Mouse (Mus musculus) midbrain, embryonic 11.5 days (tissue): Measurements from ENCODE around the gene Gm45713. TPM values are rescaled to one million over a fixed set of nuclear protein-coding genes. Genes with fewer than 3 reads are reported as not detected.
A peak's percentile ranks its signal among the peaks of the same experiment; 100 is the strongest.
"Not testable (repeated sequence)": the region's sequence is repeated elsewhere in the genome, so short reads cannot be mapped to it uniquely, and the experiment has no call there.

Experiments
- ATAC-seq: fragments of 200-750 bp; cut with Nextera tagmentation; 2 replicates; pipeline ENCODE4 v1.8.0; 2017; ENCODE audit warnings: moderate TSS enrichment, moderate library complexity; ENCODE audit not compliant: low FRiP score
- DNase-seq: peaks from one replicate; pipeline ENCODE4 v3.0.0; 2015; ENCODE audit warnings: low spot score; ENCODE audit errors: missing footprints
- H3K27ac ChIP-seq: fragments of 300-500 bp; sonication (generic); 2 replicates; pipeline ENCODE4 v1.5.1; 2014; ENCODE audit warnings: low read depth, low read length
- H3K27me3 ChIP-seq: fragments of 300-500 bp; sonication (generic); 2 replicates; pipeline ENCODE4 v1.6.1; 2014; ENCODE audit warnings: mild to moderate bottlenecking, low read length, moderate library complexity, mixed read lengths; ENCODE audit not compliant: control insufficient read depth, insufficient read depth
- H3K36me3 ChIP-seq: fragments of 300-500 bp; sonication (generic); 2 replicates; pipeline ENCODE4 v1.6.1; 2014; ENCODE audit warnings: mild to moderate bottlenecking, low read length, moderate library complexity, mixed read lengths; ENCODE audit not compliant: control insufficient read depth, insufficient read depth
- H3K4me1 ChIP-seq: fragments of 300-500 bp; sonication (generic); 2 replicates; pipeline ENCODE4 v1.6.1; 2014; ENCODE audit warnings: low read length; ENCODE audit not compliant: control insufficient read depth, insufficient read depth
- H3K4me2 ChIP-seq: fragments of 300-500 bp; sonication (generic); 2 replicates; pipeline ENCODE4 v1.6.1; 2014; ENCODE audit warnings: mild to moderate bottlenecking, moderate library complexity
- H3K4me3 ChIP-seq: fragments of 300-500 bp; sonication (generic); 2 replicates; pipeline ENCODE4 v1.5.1; 2014; ENCODE audit warnings: low read depth, low read length
- H3K9ac ChIP-seq: fragments of 300-500 bp; sonication (generic); 2 replicates; pipeline ENCODE4 v1.6.1; 2014; ENCODE audit warnings: low read length
- H3K9me3 ChIP-seq: fragments of 300-500 bp; sonication (generic); 2 replicates; pipeline ENCODE4 v1.6.1; 2016; ENCODE audit warnings: low read length; ENCODE audit not compliant: control insufficient read depth
- WGBS: fragments of 180-500 bp; shearing (Covaris S2); extraction: QIAGEN DNeasy Blood & Tissue Kit; methylation state at CpG from one replicate; pipeline ENCODE4 v1.1.7; 2014; 5-methylcytosine and 5-hydroxymethylcytosine counted together
- polyA plus RNA-seq: library from polyadenylated mRNA; unstranded; fragments of >200 nt; fragmentation: Nextera tagmentation; extraction: Ambion mirVana; gene quantifications from 2 replicates; pipeline ENCODE4 v1.2.1, GENCODE M21; 2014

Gene Gm45713
- polyA plus RNA-seq, 1 experiment from 2014 or later: 0.60 TPM

- Histone ChIP-seq H3K4me1 (no peaks in the 10 kb centered on the region), H3K9ac (no peak overlapping the region), H3K9me3 (no peaks in the 10 kb centered on the region), H3K27me3 (no peaks in the 10 kb centered on the region), H3K4me3 (no peak overlapping the region), H3K4me2 (no peak overlapping the region), H3K27ac (no peak overlapping the region), H3K36me3 (no peaks in the 10 kb centered on the region)
- ATAC-seq (no peak), DNase-seq (no peak)
- WGBS: 66% methylated on average over 2 of the region's 2 CpGs
These were observed 24.1 kb downstream of the Gm45713 start for GRCm38 (mm10) chr7:45111940-45112339.

- DNase-seq: peak; percentile 69
- H3K4me2 ChIP-seq, ATAC-seq, H3K9me3 ChIP-seq, H3K27me3 ChIP-seq, H3K27ac ChIP-seq, H3K4me3 ChIP-seq, H3K4me1 ChIP-seq, H3K36me3 ChIP-seq, H3K9ac ChIP-seq: not testable (repeated sequence)
- 88% methylated on average over 4 of the region's 4 CpGs for WGBS
These were observed 25.9 kb downstream of the Gm45713 start for GRCm38 (mm10) chr7:45110089-45110488.

GRCm38 (mm10) chr7:45107052-45107645 is 28.9 kb downstream of the Gm45713 start:
- H3K4me3 ChIP-seq: no peak overlapping the region
- WGBS: 54% methylated on average over 5 of the region's 5 CpGs
- no peaks in the 10 kb centered on the region for H3K36me3 ChIP-seq
- no peaks in the 10 kb centered on the region for H3K9me3 ChIP-seq
- H3K27me3 ChIP-seq: no peaks in the 10 kb centered on the region
- H3K4me2 ChIP-seq: no peak overlapping the region
- no peak overlapping the region for H3K9ac ChIP-seq
- no peak overlapping the region for H3K27ac ChIP-seq
- ATAC-seq (no peak), DNase-seq (peak; percentile 56)
- no peaks in the 10 kb centered on the region for H3K4me1 ChIP-seq

GRCm38 (mm10) chr7:45106441-45106840 is 29.6 kb downstream of the Gm45713 start:
- DNase-seq: peak; percentile 88
- H3K4me2 ChIP-seq: no peak overlapping the region

GRCm38 (mm10) chr7:45105491-45105890 is 30.5 kb downstream of the Gm45713 start:
- Histone ChIP-seq H3K27ac (no peak overlapping the region), H3K4me3 (no peak overlapping the region), H3K27me3 (no peaks in the 10 kb centered on the region), H3K4me2 (no peak overlapping the region), H3K9ac (no peak overlapping the region), H3K4me1 (no peaks in the 10 kb centered on the region), H3K36me3 (no peaks in the 10 kb centered on the region), H3K9me3 (no peaks in the 10 kb centered on the region)
- DNase-seq (no peak), ATAC-seq (no peak)
- WGBS: 76% methylated on average over 8 of the region's 8 CpGs

More at GRCm38 (mm10) chr7:45106441-45106840, 29.6 kb downstream of the Gm45713 start:
- 18% methylated on average over 6 of the region's 6 CpGs for WGBS
- Histone ChIP-seq H3K36me3 (no peaks in the 10 kb centered on the region), H3K4me3 (no peak overlapping the region), H3K27ac (no peak overlapping the region), H3K9me3 (no peaks in the 10 kb centered on the region), H3K9ac (no peak overlapping the region), H3K27me3 (no peaks in the 10 kb centered on the region), H3K4me1 (no peaks in the 10 kb centered on the region)
- peak; percentile 54; the same call in 1 of the 2 replicates for ATAC-seq

- ATAC-seq (no peak), DNase-seq (no peak)
- no peaks in the 10 kb centered on the region for H3K4me1 ChIP-seq
- H3K9ac ChIP-seq: no peak overlapping the region
- H3K36me3 ChIP-seq: no peaks in the 10 kb centered on the region
- H3K27me3 ChIP-seq: no peaks in the 10 kb centered on the region
- H3K4me2 ChIP-seq: no peak overlapping the region
- H3K9me3 ChIP-seq: no peaks in the 10 kb centered on the region
- H3K27ac ChIP-seq: no peak overlapping the region
- WGBS: 85% methylated on average over 5 of the region's 5 CpGs
- H3K4me3 ChIP-seq: no peak overlapping the region
These were observed 31.1 kb downstream of the Gm45713 start for GRCm38 (mm10) chr7:45104941-45105340.

- DNase-seq (no peak), ATAC-seq (no peak)
- no peak within 1 kb of the TSS for H3K27ac ChIP-seq
- 79% methylated on average over 7 of the region's 7 CpGs for WGBS
- H3K4me3 ChIP-seq: no peak within 1 kb of the TSS
- H3K27me3 ChIP-seq: no peaks in the 10 kb centered on the region
- H3K9ac ChIP-seq: no peak within 1 kb of the TSS; the same call in 1 of the 2 replicates
- H3K9me3 ChIP-seq: no peaks in the 10 kb centered on the region
- H3K36me3 ChIP-seq: no peaks in the 10 kb centered on the region
- H3K4me2 ChIP-seq: no peak within 1 kb of the TSS
- no peaks in the 10 kb centered on the region for H3K4me1 ChIP-seq
These were observed 32.3 kb downstream of the Gm45713 start, which contains the start of gene Fcgrt for GRCm38 (mm10) chr7:45103652-45104180. Gene Fcgrt, minus strand, starts transcription at chr7:45103851.

- no peak overlapping the region for H3K4me2 ChIP-seq
- DNase-seq (no peak), ATAC-seq (no peak)
- H3K9ac ChIP-seq: no peak overlapping the region; the same call in 1 of the 2 replicates
- 79% methylated on average over 9 of the region's 9 CpGs for WGBS
- no peaks in the 10 kb centered on the region for H3K4me1 ChIP-seq
- no peak overlapping the region for H3K4me3 ChIP-seq
- H3K36me3 ChIP-seq: no peaks in the 10 kb centered on the region
- H3K9me3 ChIP-seq: no peaks in the 10 kb centered on the region
- H3K27ac ChIP-seq: no peak overlapping the region
- H3K27me3 ChIP-seq: no peaks in the 10 kb centered on the region
These were observed 33.0 kb downstream of the Gm45713 start for GRCm38 (mm10) chr7:45102940-45103585.

- H3K27me3 ChIP-seq: no peaks in the 10 kb centered on the region
- no peaks in the 10 kb centered on the region for H3K36me3 ChIP-seq
- no peaks in the 10 kb centered on the region for H3K9me3 ChIP-seq
- H3K9ac ChIP-seq: no peak overlapping the region
- no peaks in the 10 kb centered on the region for H3K4me1 ChIP-seq
- H3K27ac ChIP-seq: no peak overlapping the region
- ATAC-seq (no peak), DNase-seq (no peak)
- 87% methylated on average over 11 of the region's 11 CpGs for WGBS
- no peak overlapping the region for H3K4me2 ChIP-seq
- no peak overlapping the region for H3K4me3 ChIP-seq
These were observed 33.6 kb downstream of the Gm45713 start for GRCm38 (mm10) chr7:45102441-45102840.
